Mouse (Mus musculus): ENCODE results near the gene Snd1. TPM values are rescaled to one million over a fixed set of nuclear protein-coding genes. Genes with fewer than 3 reads are reported as not detected.

The Snd1 gene
- polyA plus RNA-seq, 1 experiment: 190 TPM

DNA sequence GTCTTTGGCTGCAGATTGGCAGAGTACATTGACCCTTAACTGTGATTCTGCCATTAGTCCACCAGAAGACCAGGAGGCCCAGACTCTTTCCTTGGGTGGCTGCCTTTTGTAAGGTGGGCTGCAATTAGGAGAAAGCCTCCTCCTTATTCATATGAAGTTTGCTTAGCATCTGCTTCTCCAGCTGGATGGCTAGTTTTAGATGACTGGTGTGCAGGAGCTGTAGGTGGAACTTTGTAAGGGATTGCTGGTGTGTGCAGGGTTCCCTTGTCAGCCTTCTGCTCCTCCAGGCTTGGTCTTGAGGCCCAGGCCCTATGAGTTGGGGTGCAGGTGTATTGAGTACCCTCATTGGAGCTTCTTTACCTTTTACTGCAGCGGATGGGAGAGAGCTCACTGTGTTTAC lies 79.5 kb downstream of the Snd1 start:
- Histone ChIP-seq H3K4me2 (ENCODE audit: low read depth) (no peak overlapping the region), H3K4me3 (no peak overlapping the region), H3K36me3 (ENCODE audit: control insufficient read depth, insufficient read depth) (peaks cover 16% of the 10 kb centered on the region), H3K79me2 (ENCODE audit: control insufficient read depth, insufficient read depth) (no peaks in the 10 kb centered on the region), H3K27me3 (ENCODE audit: control insufficient read depth, insufficient read depth, insufficient read length) (no peaks in the 10 kb centered on the region), H3ac (ENCODE audit: control insufficient read depth, insufficient read length) (no peak overlapping the region)
- TF ChIP-seq TCF12 (IDR thresholded peaks at IDR 0.05; ENCODE audit: insufficient read depth, poor library complexity, severe bottlenecking) (no peak), POLR2A (IDR thresholded peaks at IDR 0.05; ENCODE audit: insufficient read length, low read depth) (no peak)

DNA sequence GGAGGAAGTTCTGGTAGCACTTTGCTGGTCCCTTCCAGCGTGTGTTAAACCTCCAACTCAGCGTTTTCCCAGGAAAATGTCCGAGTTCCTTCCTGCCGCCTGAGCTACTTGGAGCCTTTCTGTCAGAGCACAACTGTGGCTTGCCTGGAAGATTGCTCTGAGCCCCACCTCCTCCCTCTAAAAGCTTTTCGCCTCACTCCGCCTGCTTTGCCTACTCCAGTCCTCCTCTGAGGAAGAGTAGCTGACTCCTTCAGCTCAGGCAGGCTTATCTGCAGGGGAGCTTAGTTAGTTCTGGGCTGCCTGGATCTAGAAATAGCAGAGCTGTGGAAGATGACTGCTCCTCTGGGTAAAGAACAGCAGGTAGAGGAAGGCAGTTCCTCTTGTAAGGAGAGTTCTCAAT lies 80.1 kb downstream of the Snd1 start:
- Histone ChIP-seq H3K79me2 (ENCODE audit: control insufficient read depth, insufficient read depth) (no peaks in the 10 kb centered on the region), H3K36me3 (ENCODE audit: control insufficient read depth, insufficient read depth) (peaks cover 13% of the 10 kb centered on the region), H3K4me3 (no peak overlapping the region), H3K4me2 (ENCODE audit: low read depth) (no peak overlapping the region), H3ac (ENCODE audit: control insufficient read depth, insufficient read length) (no peak overlapping the region), H3K27me3 (ENCODE audit: control insufficient read depth, insufficient read depth, insufficient read length) (no peaks in the 10 kb centered on the region)
- no peak for TF ChIP-seq MYOD1 (IDR thresholded peaks at IDR 0.05; ENCODE audit: control insufficient read depth in 1 of 3, insufficient read length in 2 of 3, low read depth in 2 of 3)
- no peak for TF ChIP-seq CEBPB (IDR thresholded peaks at IDR 0.05; ENCODE audit: insufficient read depth, poor library complexity, severe bottlenecking)
- no peak for TF ChIP-seq TCF3 (IDR thresholded peaks at IDR 0.05; ENCODE audit: insufficient read length, low read depth)
- TF ChIP-seq USF1 (IDR thresholded peaks at IDR 0.05; ENCODE audit: low read depth): no peak
- no peak for TF ChIP-seq TCF12 (IDR thresholded peaks at IDR 0.05; ENCODE audit: insufficient read depth, poor library complexity, severe bottlenecking)
- no peak for TF ChIP-seq E2F4 (IDR thresholded peaks at IDR 0.05; ENCODE audit: insufficient read depth)
- TF ChIP-seq MAX (IDR thresholded peaks at IDR 0.05; ENCODE audit: low read depth): no peak
- TF ChIP-seq POLR2AphosphoS2 (IDR thresholded peaks at IDR 0.05; ENCODE audit: insufficient read length, low read depth): no peak
- TF ChIP-seq SRF (IDR thresholded peaks at IDR 0.05; ENCODE audit: control insufficient read depth, insufficient read length, low read depth): no peak
- no peak for TF ChIP-seq REST (IDR thresholded peaks at IDR 0.05; ENCODE audit: insufficient read depth, insufficient read length)
- TF ChIP-seq POLR2A (IDR thresholded peaks at IDR 0.05; ENCODE audit: insufficient read length, low read depth): no peak
- no peak for TF ChIP-seq MYOG (IDR thresholded peaks at IDR 0.05; ENCODE audit: control insufficient read depth in 1 of 3, insufficient read depth in 1 of 3, insufficient read length in 2 of 3, low read depth in 2 of 3)

DNA sequence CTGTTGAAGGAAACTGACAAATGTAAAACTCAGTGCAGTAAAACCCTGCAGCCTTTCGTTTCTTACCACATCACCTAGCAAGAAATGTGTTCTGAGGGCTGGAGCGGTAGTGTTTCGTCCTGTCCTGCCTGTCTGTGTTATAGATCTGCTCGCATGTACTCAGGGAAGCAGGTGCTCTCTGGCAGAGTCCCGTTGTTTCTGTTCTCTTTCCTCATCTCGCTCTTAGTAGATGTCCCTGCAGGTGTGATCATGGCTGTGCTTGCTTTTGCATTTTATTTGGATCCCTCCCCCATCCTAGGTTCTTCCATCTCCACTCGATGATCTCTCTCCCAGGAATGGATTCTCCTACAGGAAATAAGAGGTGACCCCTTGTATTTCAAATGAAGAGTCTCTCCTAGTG lies 80.5 kb downstream of the Snd1 start:
- Histone ChIP-seq H3ac (ENCODE audit: control insufficient read depth, insufficient read length) (no peak overlapping the region), H3K4me3 (no peak overlapping the region), H3K79me2 (ENCODE audit: control insufficient read depth, insufficient read depth) (no peaks in the 10 kb centered on the region), H3K27me3 (ENCODE audit: control insufficient read depth, insufficient read depth, insufficient read length) (no peaks in the 10 kb centered on the region), H3K4me2 (ENCODE audit: low read depth) (no peak overlapping the region), H3K36me3 (ENCODE audit: control insufficient read depth, insufficient read depth) (peaks cover 13% of the 10 kb centered on the region)
- TF ChIP-seq TCF12 (IDR thresholded peaks at IDR 0.05; ENCODE audit: insufficient read depth, poor library complexity, severe bottlenecking) (no peak), REST (IDR thresholded peaks at IDR 0.05; ENCODE audit: insufficient read depth, insufficient read length) (no peak)

DNA sequence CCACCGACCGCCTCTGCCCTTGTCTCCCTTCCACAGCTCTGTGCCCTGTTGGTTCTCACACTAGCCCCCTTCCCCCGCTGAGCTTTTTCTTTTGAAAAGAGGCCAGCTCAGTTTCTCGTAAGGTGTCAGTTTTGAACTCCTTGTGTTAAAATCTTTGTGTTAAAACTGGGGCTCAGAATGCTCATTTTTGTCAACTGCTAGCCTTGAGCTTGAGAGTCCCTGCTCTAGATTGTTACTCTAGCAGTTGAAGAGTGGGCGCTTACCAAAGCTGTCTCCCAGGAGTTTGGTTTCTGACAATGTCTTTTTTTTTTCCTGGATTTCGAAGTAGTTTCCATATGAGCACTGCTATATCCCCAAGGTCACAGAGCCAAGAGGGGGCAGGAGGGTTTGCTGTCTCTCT lies 82.8 kb downstream of the Snd1 start:
- H3K79me2 ChIP-seq (ENCODE audit: control insufficient read depth, insufficient read depth): peaks cover 8% of the 10 kb centered on the region
- no peaks in the 10 kb centered on the region for H3K27me3 ChIP-seq (ENCODE audit: control insufficient read depth, insufficient read depth, insufficient read length)
- no peak overlapping the region for H3K4me3 ChIP-seq
- no peak overlapping the region for H3K4me2 ChIP-seq (ENCODE audit: low read depth)
- H3ac ChIP-seq (ENCODE audit: control insufficient read depth, insufficient read length): no peak overlapping the region
- no peak for TF ChIP-seq TCF12 (IDR thresholded peaks at IDR 0.05; ENCODE audit: insufficient read depth, poor library complexity, severe bottlenecking)
- no peak for TF ChIP-seq USF1 (IDR thresholded peaks at IDR 0.05; ENCODE audit: low read depth)
- TF ChIP-seq POLR2AphosphoS2 (IDR thresholded peaks at IDR 0.05; ENCODE audit: insufficient read length, low read depth): no peak
- TF ChIP-seq CEBPB (IDR thresholded peaks at IDR 0.05; ENCODE audit: insufficient read depth, poor library complexity, severe bottlenecking): no peak
- no peak for TF ChIP-seq MAX (IDR thresholded peaks at IDR 0.05; ENCODE audit: low read depth)
- TF ChIP-seq TCF3 (IDR thresholded peaks at IDR 0.05; ENCODE audit: insufficient read length, low read depth): no peak
- no peak for TF ChIP-seq E2F4 (IDR thresholded peaks at IDR 0.05; ENCODE audit: insufficient read depth)
- H3K36me3 ChIP-seq (ENCODE audit: control insufficient read depth, insufficient read depth): peaks cover 25% of the 10 kb centered on the region

DNA sequence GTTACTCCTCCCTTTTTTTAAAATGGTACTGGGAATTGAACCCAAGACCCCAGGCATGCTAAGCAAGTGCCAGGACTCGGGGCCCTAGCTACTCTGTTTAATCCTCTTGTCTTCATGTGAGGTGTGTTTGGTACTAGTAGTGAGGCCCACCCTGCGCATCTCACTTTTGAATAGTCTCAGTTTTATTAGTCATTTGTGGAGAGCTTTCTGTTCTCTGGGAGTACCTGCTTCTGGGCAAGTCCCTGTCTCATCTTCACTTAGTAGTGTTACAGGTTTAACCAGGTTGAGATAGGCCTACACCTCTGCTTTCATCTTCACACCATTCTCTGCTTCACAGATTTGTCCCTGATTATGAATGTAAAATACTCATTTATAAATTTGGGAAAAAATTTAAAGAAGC lies 84.5 kb downstream of the Snd1 start:
- no peak overlapping the region for H3ac ChIP-seq (ENCODE audit: control insufficient read depth, insufficient read length)
- no peaks in the 10 kb centered on the region for H3K27me3 ChIP-seq (ENCODE audit: control insufficient read depth, insufficient read depth, insufficient read length)
- H3K4me3 ChIP-seq: no peak overlapping the region
- TF ChIP-seq USF1 (IDR thresholded peaks at IDR 0.05; ENCODE audit: low read depth) (no peak), CEBPB (IDR thresholded peaks at IDR 0.05; ENCODE audit: insufficient read depth, poor library complexity, severe bottlenecking) (no peak), POLR2AphosphoS2 (IDR thresholded peaks at IDR 0.05; ENCODE audit: insufficient read length, low read depth) (no peak), MYOG (IDR thresholded peaks at IDR 0.05; ENCODE audit: control insufficient read depth in 1 of 3, insufficient read depth in 1 of 3, insufficient read length in 2 of 3, low read depth in 2 of 3) (no peak), MYOD1 (IDR thresholded peaks at IDR 0.05; ENCODE audit: control insufficient read depth in 1 of 3, insufficient read length in 2 of 3, low read depth in 2 of 3) (no peak), MAX (IDR thresholded peaks at IDR 0.05; ENCODE audit: low read depth) (no peak), TCF3 (IDR thresholded peaks at IDR 0.05; ENCODE audit: insufficient read length, low read depth) (no peak), TCF12 (IDR thresholded peaks at IDR 0.05; ENCODE audit: insufficient read depth, poor library complexity, severe bottlenecking) (no peak), E2F4 (IDR thresholded peaks at IDR 0.05; ENCODE audit: insufficient read depth) (no peak), REST (IDR thresholded peaks at IDR 0.05; ENCODE audit: insufficient read depth, insufficient read length) (no peak), POLR2A (IDR thresholded peaks at IDR 0.05; ENCODE audit: insufficient read length, low read depth) (no peak), SRF (IDR thresholded peaks at IDR 0.05; ENCODE audit: control insufficient read depth, insufficient read length, low read depth) (no peak)
- H3K4me2 ChIP-seq (ENCODE audit: low read depth): no peak overlapping the region
- peaks cover 8% of the 10 kb centered on the region for H3K79me2 ChIP-seq (ENCODE audit: control insufficient read depth, insufficient read depth)
- peaks cover 25% of the 10 kb centered on the region for H3K36me3 ChIP-seq (ENCODE audit: control insufficient read depth, insufficient read depth)

Measured in myocyte (in vitro differentiated cells).